Mouse (Mus musculus) stomach, embryonic 14.5 days (tissue): Measurements from ENCODE around the gene Irf6. TPM values are rescaled to one million over a fixed set of nuclear protein-coding genes. Genes with fewer than 3 reads are reported as not detected.

ENCODE experiments used
- ATAC-seq: fragments of 200-750 bp; cut with Nextera tagmentation; 2 replicates; pipeline ENCODE4 v1.8.0; 2017; ENCODE audit warnings: low read depth, moderate TSS enrichment; ENCODE audit not compliant: insufficient number of reproducible peaks, insufficient read depth, low FRiP score
- H3K27ac ChIP-seq: fragments of 300-500 bp; sonication (generic); 2 replicates; pipeline ENCODE4 v1.5.1; 2014; ENCODE audit warnings: mild to moderate bottlenecking, low read length, moderate library complexity, mixed read lengths
- H3K27me3 ChIP-seq: fragments of 300-500 bp; sonication (generic); 2 replicates; pipeline ENCODE4 v1.6.1; 2014; ENCODE audit warnings: low read length, control low read depth, mixed read lengths; ENCODE audit not compliant: control insufficient read depth, insufficient read depth
- H3K36me3 ChIP-seq: fragments of 300-500 bp; sonication (generic); 2 replicates; pipeline ENCODE4 v1.6.1; 2014; ENCODE audit warnings: mild to moderate bottlenecking, control low read depth, low read length, moderate library complexity, mixed read lengths; ENCODE audit not compliant: control insufficient read depth, insufficient read depth
- H3K4me1 ChIP-seq: fragments of 300-500 bp; sonication (generic); 2 replicates; pipeline ENCODE4 v1.6.1; 2014; ENCODE audit warnings: low read length, control low read depth, mixed read lengths; ENCODE audit not compliant: control insufficient read depth, insufficient read depth
- H3K4me2 ChIP-seq: fragments of 300-500 bp; sonication (generic); replicated peaks from 2 replicates; pipeline ENCODE4 v1.6.1; 2014; ENCODE audit warnings: low read depth, low read length, control low read depth
- H3K4me3 ChIP-seq: fragments of 300-500 bp; sonication (generic); 2 replicates; pipeline ENCODE4 v1.5.1; 2014; ENCODE audit warnings: low read depth, low read length, control low read depth
- H3K9ac ChIP-seq: fragments of 300-500 bp; sonication (generic); replicated peaks from 2 replicates; pipeline ENCODE4 v1.6.1; 2014; ENCODE audit warnings: low read depth, mild to moderate bottlenecking, control low read depth, low read length, moderate library complexity, mixed read lengths
- H3K9me3 ChIP-seq: fragments of 300-500 bp; sonication (generic); 2 replicates; pipeline ENCODE4 v1.6.1; 2016; ENCODE audit warnings: low read depth, low read length, control low read depth; ENCODE audit not compliant: control insufficient read depth
- WGBS: fragments of 180-500 bp; shearing (Covaris S2); extraction: QIAGEN DNeasy Blood & Tissue Kit; methylation state at CpG from one replicate; pipeline ENCODE4 v1.1.7; 2014; 5-methylcytosine and 5-hydroxymethylcytosine counted together
- polyA plus RNA-seq: library from polyadenylated mRNA; unstranded; fragments of >200 nt; fragmentation: Nextera tagmentation; extraction: Ambion mirVana; gene quantifications from 2 replicates; pipeline ENCODE4 v1.2.1, GENCODE M21; 2014

Irf6 gene
- polyA plus RNA-seq, 1 experiment from 2014 or later: 56.6 TPM

DNA sequence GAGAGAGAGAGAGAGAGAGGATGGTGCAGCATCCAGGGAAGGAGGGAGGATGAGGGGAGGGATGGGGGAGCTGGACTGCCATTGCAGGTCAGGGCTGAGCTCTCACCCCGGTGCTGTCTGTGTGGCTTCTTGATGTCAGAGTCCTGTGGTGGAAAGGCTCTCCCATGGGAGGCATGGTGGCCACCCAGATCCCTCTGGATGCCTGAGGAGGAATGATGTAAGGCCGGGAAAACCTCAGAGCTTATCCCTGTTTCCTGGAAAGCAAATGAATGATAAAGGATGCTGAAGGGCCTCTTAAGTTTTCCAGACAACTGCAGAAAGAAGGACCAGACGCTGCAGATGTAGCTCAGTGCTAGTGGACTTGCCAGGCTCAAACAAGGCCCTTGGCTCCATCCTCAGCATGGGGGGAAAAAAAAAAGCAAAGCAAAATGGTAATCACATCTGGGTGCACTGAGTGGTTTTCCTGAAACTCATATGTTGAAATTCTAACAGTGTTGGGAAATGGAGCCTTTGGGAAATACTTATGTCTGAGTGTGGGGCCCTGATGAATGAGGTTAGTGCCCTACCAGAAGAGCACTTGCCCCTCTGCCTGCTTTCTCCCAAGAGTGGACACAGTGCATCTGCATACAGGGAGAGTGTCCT, 42.4 kb downstream of the Irf6 start:
- no peak overlapping the region for H3K4me2 ChIP-seq
- H3K27me3 ChIP-seq: no peaks in the 10 kb centered on the region
- H3K9me3 ChIP-seq: no peaks in the 10 kb centered on the region
- no peak overlapping the region for H3K27ac ChIP-seq
- 56% methylated on average over 3 of the region's 3 CpGs for WGBS
- H3K9ac ChIP-seq: no peak overlapping the region
- ATAC-seq: no peak
- no peak overlapping the region for H3K4me3 ChIP-seq
- H3K36me3 ChIP-seq: no peaks in the 10 kb centered on the region
- peaks cover 3% of the 10 kb centered on the region for H3K4me1 ChIP-seq

DNA sequence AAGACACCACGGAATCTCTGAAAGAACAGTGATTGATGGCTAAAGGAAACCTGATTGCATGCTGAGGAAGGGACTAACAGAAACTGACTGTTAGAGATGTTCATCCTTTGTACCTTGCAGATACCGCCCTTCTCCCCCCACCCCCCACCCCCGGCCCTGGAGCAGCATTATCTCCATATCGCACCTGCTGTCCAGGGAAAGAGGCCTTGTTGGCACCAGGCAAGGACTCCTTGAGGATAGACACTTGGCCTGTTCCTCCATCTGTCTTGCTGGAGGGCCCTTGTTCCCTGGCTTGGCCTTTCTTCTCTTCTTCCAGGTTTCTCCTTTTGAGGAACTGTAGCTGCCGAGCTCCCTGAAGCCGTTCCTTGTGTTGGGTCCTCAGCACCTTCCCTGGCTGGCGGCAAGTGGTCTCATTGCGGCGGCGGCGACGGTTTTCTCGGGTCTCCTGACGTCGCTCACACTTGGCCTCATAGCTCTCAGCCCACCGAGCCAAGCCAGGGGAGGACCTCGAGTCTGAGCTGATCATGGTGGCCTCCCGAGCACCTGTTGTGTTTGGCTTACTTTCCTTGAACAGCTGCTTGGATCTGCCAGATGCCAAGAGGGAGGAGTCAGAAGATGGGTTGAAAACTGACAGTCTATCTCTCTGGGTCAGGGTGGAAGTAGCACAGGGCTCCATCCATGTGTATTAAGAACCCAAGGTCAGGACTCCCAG, 44.7 kb downstream of the Irf6 start:
- no peak overlapping the region for H3K27ac ChIP-seq
- no peak overlapping the region for H3K9ac ChIP-seq
- no peak for ATAC-seq
- no peaks in the 10 kb centered on the region for H3K9me3 ChIP-seq
- 83% methylated on average over 18 of the region's 18 CpGs for WGBS
- no peaks in the 10 kb centered on the region for H3K27me3 ChIP-seq
- H3K4me1 ChIP-seq: no peaks in the 10 kb centered on the region
- no peak overlapping the region for H3K4me3 ChIP-seq
- H3K36me3 ChIP-seq: no peaks in the 10 kb centered on the region
- H3K4me2 ChIP-seq: no peak overlapping the region

DNA sequence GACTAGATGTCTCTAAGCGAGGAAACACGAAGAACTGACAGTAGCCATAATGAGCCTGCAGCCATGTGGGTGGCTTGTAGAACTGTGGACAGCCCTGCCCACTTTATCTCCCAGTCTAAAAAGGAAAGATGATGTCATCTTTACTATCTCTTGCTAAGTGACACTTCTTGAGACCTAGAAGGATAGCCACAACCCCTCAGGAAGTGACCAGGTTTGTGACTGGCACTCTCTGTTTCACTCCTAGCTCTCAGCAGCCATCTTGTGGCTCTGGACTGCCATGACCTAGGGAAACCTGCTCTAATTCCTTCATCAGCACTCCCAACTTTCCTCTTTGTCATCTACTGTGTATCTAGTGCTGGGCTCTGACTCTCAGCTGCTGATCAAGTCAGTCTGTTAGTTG, 45.4 kb downstream of the Irf6 start:
- no peaks in the 10 kb centered on the region for H3K9me3 ChIP-seq
- no peak overlapping the region for H3K4me2 ChIP-seq
- H3K9ac ChIP-seq: no peak overlapping the region
- ATAC-seq: no peak
- no peaks in the 10 kb centered on the region for H3K27me3 ChIP-seq
- no peaks in the 10 kb centered on the region for H3K36me3 ChIP-seq
- H3K4me1 ChIP-seq: no peaks in the 10 kb centered on the region
- 90% methylated on average over 2 of the region's 2 CpGs for WGBS
- H3K4me3 ChIP-seq: no peak overlapping the region
- no peak overlapping the region for H3K27ac ChIP-seq

DNA sequence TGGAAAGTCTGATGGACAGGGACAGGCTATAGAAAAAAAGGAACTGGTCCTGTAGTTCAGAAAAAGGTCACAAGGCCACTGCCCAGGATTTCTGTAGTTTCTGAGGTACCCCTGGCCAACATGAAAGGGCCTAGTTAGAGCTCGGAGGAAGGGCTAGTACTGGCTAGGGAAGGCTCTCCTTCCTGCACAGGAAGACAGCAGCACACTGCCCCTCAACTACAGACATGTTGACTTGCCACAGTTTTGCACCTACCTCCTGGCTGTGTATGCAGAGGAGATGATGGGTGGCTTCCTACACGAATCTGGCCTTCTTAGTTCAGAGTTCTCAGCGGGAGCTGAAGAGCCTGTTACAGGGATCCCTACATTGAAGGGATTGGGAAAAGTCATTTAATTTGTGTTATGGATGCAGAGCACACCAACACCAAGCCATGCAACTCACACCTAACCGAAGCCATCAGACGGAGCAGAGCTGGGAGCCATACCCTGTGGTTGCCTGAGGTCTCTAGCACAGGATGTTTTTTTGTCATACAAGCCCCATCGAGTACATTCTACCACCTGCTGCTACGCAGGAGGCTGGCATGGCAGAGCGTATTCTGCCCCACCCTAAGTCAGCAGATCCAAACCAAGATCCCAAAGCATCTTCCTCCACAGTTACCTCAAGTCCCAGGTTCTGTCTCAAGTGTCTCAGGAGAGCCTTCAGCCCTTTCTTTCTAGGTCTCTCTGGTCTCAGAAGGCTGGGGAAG, 47.9 kb downstream of the Irf6 start:
- WGBS: 84% methylated on average over 8 of the region's 8 CpGs
- Histone ChIP-seq H3K9ac (no peak overlapping the region), H3K9me3 (no peaks in the 10 kb centered on the region), H3K27me3 (no peaks in the 10 kb centered on the region), H3K4me3 (no peak overlapping the region), H3K4me1 (no peaks in the 10 kb centered on the region), H3K27ac (no peak overlapping the region), H3K4me2 (no peak overlapping the region), H3K36me3 (no peaks in the 10 kb centered on the region)
- no peak for ATAC-seq

GRCm38 (mm10) chr1:193201383-193201778, 48.5 kb downstream of the Irf6 start, which contains the start of gene Traf3ip3:
Gene Traf3ip3 (minus strand): TSS chr1:193201703.
- no peak for ATAC-seq
- H3K4me3 ChIP-seq: no peak within 1 kb of the TSS
- no peak within 1 kb of the TSS for H3K27ac ChIP-seq
- H3K9ac ChIP-seq: no peak within 1 kb of the TSS
- no peak within 1 kb of the TSS for H3K4me2 ChIP-seq
- H3K27me3 ChIP-seq: no peaks in the 10 kb centered on the region
- WGBS: 54% methylated on average over 5 of the region's 5 CpGs
- no peaks in the 10 kb centered on the region for H3K4me1 ChIP-seq
- no peaks in the 10 kb centered on the region for H3K9me3 ChIP-seq
- H3K36me3 ChIP-seq: no peaks in the 10 kb centered on the region

- Histone ChIP-seq H3K9me3 (no peaks in the 10 kb centered on the region), H3K4me3 (no peak overlapping the region), H3K27ac (no peak overlapping the region), H3K4me2 (no peak overlapping the region), H3K27me3 (no peaks in the 10 kb centered on the region), H3K9ac (no peak overlapping the region), H3K4me1 (no peaks in the 10 kb centered on the region), H3K36me3 (no peaks in the 10 kb centered on the region)
- WGBS: 39% methylated on average over 2 of the region's 2 CpGs
- ATAC-seq: no peak
Measured at GRCm38 (mm10) chr1:193203821-193204220, 50.9 kb downstream of the Irf6 start.

- H3K36me3 ChIP-seq: no peaks in the 10 kb centered on the region
- H3K9me3 ChIP-seq: no peaks in the 10 kb centered on the region
- no peak overlapping the region for H3K4me3 ChIP-seq
- no peaks in the 10 kb centered on the region for H3K4me1 ChIP-seq
- no peak overlapping the region for H3K9ac ChIP-seq
- no peak for ATAC-seq
- no peak overlapping the region for H3K4me2 ChIP-seq
- H3K27ac ChIP-seq: no peak overlapping the region
- H3K27me3 ChIP-seq: no peaks in the 10 kb centered on the region
- 71% methylated on average over 2 of the region's 2 CpGs for WGBS
Measured at GRCm38 (mm10) chr1:193205431-193205830, 52.5 kb downstream of the Irf6 start.

GRCm38 (mm10) chr1:193207503-193207902, 54.6 kb downstream of the Irf6 start, which contains the start of gene Lamb3:
Gene Lamb3 (plus strand): TSS chr1:193207699.
- Histone ChIP-seq H3K4me3 (no peak within 1 kb of the TSS), H3K4me2 (no peak within 1 kb of the TSS), H3K27ac (no peak within 1 kb of the TSS), H3K36me3 (no peaks in the 10 kb centered on the region), H3K9me3 (no peaks in the 10 kb centered on the region), H3K9ac (no peak within 1 kb of the TSS), H3K27me3 (no peaks in the 10 kb centered on the region), H3K4me1 (no peaks in the 10 kb centered on the region)
- WGBS: 88% methylated on average over 3 of the region's 3 CpGs
- no peak for ATAC-seq
